ENCODE assay signal across 7 mouse cellular contexts in genomic region chr1:191435359-191435758, GRCm38 (mm10). TPM values are rescaled to one million over a fixed set of nuclear protein-coding genes. Genes with fewer than 3 reads are reported as not detected.
DNase-seq lines count a peak whose midpoint lies in the region; ATAC-seq and TF ChIP-seq lines count a peak whose summit lies in the region.

No protein-coding gene starts in this region.

- no peak for TF ChIP-seq CTCF in ES-Bruce4 (IDR thresholded peaks at IDR 0.05; ENCODE audit: low read depth, low read length)
- TF ChIP-seq CTCF in left cerebral cortex, adult 2 months (IDR thresholded peaks at IDR 0.05): no peak
- TF ChIP-seq CTCF in olfactory bulb, adult 2 months (IDR thresholded peaks at IDR 0.05; ENCODE audit: insufficient read depth, low read depth, low read length): no peak

- H3K9ac ChIP-seq in ES-Bruce4 (ENCODE audit: low read depth, poor library complexity, severe bottlenecking): no peak overlapping the region
- no peak overlapping the region for H3K9ac ChIP-seq in hindbrain, embryonic 16.5 days (ENCODE audit: low read depth, low read length)

- peak; percentile 95 for ATAC-seq in hindbrain, embryonic 16.5 days

- no peak overlapping the region for H3K4me2 ChIP-seq in hindbrain, embryonic 16.5 days (ENCODE audit: low read length)

- intact Hi-C loops in left cerebral cortex, adult 2 months (cut with DNase I): no loop called here

- no peak overlapping the region for H3K4me3 ChIP-seq in ES-Bruce4 (ENCODE audit: low read depth, low read length)
- H3K4me3 ChIP-seq in hindbrain, embryonic 16.5 days (ENCODE audit: low read length): no peak overlapping the region
- H3K4me3 ChIP-seq in left cerebral cortex, adult 2 months: no peak overlapping the region
- no peak overlapping the region for H3K4me3 ChIP-seq in olfactory bulb, adult 2 months (ENCODE audit: insufficient read depth, low read depth, low read length)

- peak; percentile 85 for TF ChIP-seq EP300 in ES-Bruce4 (IDR thresholded peaks at IDR 0.05; ENCODE audit: insufficient read depth, low read depth, low read length)

- peak; percentile 24 for DNase-seq in ZHBTc4 (ENCODE audit: low read depth, low spot score)
- DNase-seq in frontal cortex, postnatal 14 days (ENCODE audit: low spot score in 2 of 2): peak; percentile 30 to 39
- DNase-seq in left cerebral cortex, adult 2 months (ENCODE audit: extremely low spot score in 1 of 2, low spot score in 2 of 2): peak; percentile 45 to 48
- DNase-seq in thymus, postnatal 14 days: no peak

- no peak for TF ChIP-seq POLR2A in ES-Bruce4 (IDR thresholded peaks at IDR 0.05; ENCODE audit: insufficient read depth, low read length)
- no peak for TF ChIP-seq POLR2A in olfactory bulb, adult 2 months (IDR thresholded peaks at IDR 0.05; ENCODE audit: insufficient read depth, low read depth, low read length)

- WGBS in hindbrain, embryonic 16.5 days: 14% methylated on average over 1 of the region's 1 CpGs
- 8% methylated on average over 1 of the region's 1 CpGs for WGBS in olfactory bulb, adult 2 months

- no peak overlapping the region for H3K27ac ChIP-seq in ES-Bruce4 (ENCODE audit: insufficient read depth, low read length)
- peak overlapping the region; percentile 32; the same call in 1 of the 2 replicates for H3K27ac ChIP-seq in hindbrain, embryonic 16.5 days (ENCODE audit: low read depth, low read length)
- peak overlapping the region; percentile 22; the same call in 1 of the 2 replicates for H3K27ac ChIP-seq in left cerebral cortex, adult 2 months
- peak overlapping the region; percentile 53 for H3K27ac ChIP-seq in olfactory bulb, adult 2 months (ENCODE audit: insufficient read depth, low read depth, low read length)

- H3K4me1 ChIP-seq in ES-Bruce4 (ENCODE audit: control insufficient read depth, insufficient read depth, low read length): peaks cover 6% of the 10 kb centered on the region
- peaks cover 9% of the 10 kb centered on the region for H3K4me1 ChIP-seq in hindbrain, embryonic 16.5 days (ENCODE audit: control insufficient read depth, insufficient read depth, low read depth, low read length)
- H3K4me1 ChIP-seq in olfactory bulb, adult 2 months (ENCODE audit: control insufficient read depth, insufficient read depth, low read length): peaks cover 44% of the 10 kb centered on the region

- H3K36me3 ChIP-seq in ES-Bruce4 (ENCODE audit: control insufficient read depth, insufficient read depth, low read length, poor library complexity, severe bottlenecking): no peaks in the 10 kb centered on the region
- H3K36me3 ChIP-seq in hindbrain, embryonic 16.5 days (ENCODE audit: control insufficient read depth, insufficient read depth, low read length): no peaks in the 10 kb centered on the region

- H3K27me3 ChIP-seq in ES-Bruce4 (ENCODE audit: control insufficient read depth, insufficient read depth, low read length, poor library complexity, severe bottlenecking): no peaks in the 10 kb centered on the region
- H3K27me3 ChIP-seq in hindbrain, embryonic 16.5 days (replicated peaks; ENCODE audit: control insufficient read depth, insufficient read depth, low read length): no peaks in the 10 kb centered on the region

- no peaks in the 10 kb centered on the region for H3K9me3 ChIP-seq in ES-Bruce4 (replicated peaks; ENCODE audit: control insufficient read depth, insufficient read depth, low read length, poor library complexity, severe bottlenecking)
- H3K9me3 ChIP-seq in hindbrain, embryonic 16.5 days (ENCODE audit: control insufficient read depth, low read length): no peaks in the 10 kb centered on the region

RNA-seq across cellular contexts. Expression of gene Ppp2r5a, which starts 32.3 kb away (rescaled TPM):
- 116 and 127 TPM in 2 replicates for polyA plus RNA-seq in ES-Bruce4 (2011; ENCODE audit: insufficient read depth, insufficient read length, low read depth, missing spikeins)
- polyA plus RNA-seq in hindbrain, embryonic 16.5 days (2015; fragmentation: Nextera tagmentation; extraction: Ambion mirVana): 6.3 and 6.7 TPM in 2 replicates
- total RNA-seq in left cerebral cortex, adult 2 months (2021): 10 to 100 TPM; 91.8 to 94.5 TPM
- 149 and 263 TPM in 2 replicates for polyA plus RNA-seq in olfactory bulb, adult 2 months (2012; ENCODE audit: insufficient read depth, insufficient read length, low replicate concordance, missing spikeins)

Comparison
In these comparisons a context has a peak if more than half of its experiments do, and no peak if none do; other contexts are left out.
1. RNA of gene Ppp2r5a, which starts 32.3 kb away (polyA plus RNA-seq): 149 to 263 TPM in olfactory bulb, adult 2 months and 116 to 127 TPM in ES-Bruce4; 6.3 to 6.7 TPM in hindbrain, embryonic 16.5 days; every median in the first group is over 10 times any median in the second.